Mouse (Mus musculus) myocyte (in vitro differentiated cells): Measurements from ENCODE around the gene Gm36079.
"Not testable (repeated sequence)": the region's sequence is repeated elsewhere in the genome, so short reads cannot be mapped to it uniquely, and the experiment has no call there.

Experiments
- CEBPB ChIP-seq: IDR thresholded peaks from 2 replicates; pipeline ENCODE4 v1.6.1; 2011; ENCODE audit warnings: mild to moderate bottlenecking, moderate library complexity; ENCODE audit not compliant: poor library complexity, insufficient read depth, severe bottlenecking
- POLR2A ChIP-seq: IDR thresholded peaks from one replicate; pipeline ENCODE4 v1.6.1; 2011; ENCODE audit warnings: low read depth, mild to moderate bottlenecking, control low read depth, moderate library complexity; ENCODE audit not compliant: insufficient read length

GRCm38 (mm10) chr13:120013962-120014361 lies 12.8 kb downstream of the Gm36079 start:
- not testable (repeated sequence) for TF ChIP-seq POLR2A, CEBPB
